Mouse (Mus musculus): ENCODE results near the gene Serpina16.
"Not testable (repeated sequence)": the region's sequence is repeated elsewhere in the genome, so short reads cannot be mapped to it uniquely, and the experiment has no call there.

Serpina16 gene

GRCm38 (mm10) chr12:103676039-103676438 is at the start of gene Serpina16:
Gene Serpina16 (minus strand): TSS chr12:103676139.
- no peak for DNase-seq (ENCODE audit: extremely low spot score, low read depth, low spot score)

- no peak for DNase-seq (ENCODE audit: extremely low spot score, low read depth, low spot score)
Measured at GRCm38 (mm10) chr12:103711537-103711936, 35.6 kb upstream of the Serpina16 start.

- DNase-seq (ENCODE audit: extremely low spot score, low read depth, low spot score) = no peak
Measured at GRCm38 (mm10) chr12:103710405-103710804, 34.5 kb upstream of the Serpina16 start.

GRCm38 (mm10) chr12:103706113-103706512 is 30.2 kb upstream of the Serpina16 start:
- no peak for DNase-seq (ENCODE audit: extremely low spot score, low read depth, low spot score)

GRCm38 (mm10) chr12:103705547-103705946 is 29.6 kb upstream of the Serpina16 start:
- no peak for DNase-seq (ENCODE audit: extremely low spot score, low read depth, low spot score)

GRCm38 (mm10) chr12:103700144-103700750 is 24.3 kb upstream of the Serpina16 start:
- no peak for DNase-seq (ENCODE audit: extremely low spot score, low read depth, low spot score)

GRCm38 (mm10) chr12:103695429-103695828 is 19.5 kb upstream of the Serpina16 start, which contains the start of gene Serpina1f:
Gene Serpina1f (minus strand): TSS chr12:103695529.
- DNase-seq (ENCODE audit: extremely low spot score, low read depth, low spot score) = no peak

- no peak for DNase-seq (ENCODE audit: extremely low spot score, low read depth, low spot score)
Measured at GRCm38 (mm10) chr12:103688221-103688814, 12.4 kb upstream of the Serpina16 start.

GRCm38 (mm10) chr12:103687021-103687420 is 11.1 kb upstream of the Serpina16 start:
- no peak for DNase-seq (ENCODE audit: extremely low spot score, low read depth, low spot score)

- no peak for DNase-seq (ENCODE audit: extremely low spot score, low read depth, low spot score)
Measured at GRCm38 (mm10) chr12:103686050-103686449, 10.1 kb upstream of the Serpina16 start.

- DNase-seq (ENCODE audit: extremely low spot score, low read depth, low spot score) = no peak
Measured at GRCm38 (mm10) chr12:103685386-103685785, 9.4 kb upstream of the Serpina16 start.

- no peak for DNase-seq (ENCODE audit: extremely low spot score, low read depth, low spot score)
Measured at GRCm38 (mm10) chr12:103683775-103684174, 7.8 kb upstream of the Serpina16 start.

- no peak for DNase-seq (ENCODE audit: extremely low spot score, low read depth, low spot score)
Measured at GRCm38 (mm10) chr12:103681739-103682138, 5.8 kb upstream of the Serpina16 start.

- no peak for DNase-seq (ENCODE audit: extremely low spot score, low read depth, low spot score)
Measured at GRCm38 (mm10) chr12:103681169-103681568, 5.2 kb upstream of the Serpina16 start.

- DNase-seq (ENCODE audit: extremely low spot score, low read depth, low spot score) = not testable (repeated sequence)
Measured at GRCm38 (mm10) chr12:103679853-103680252, 3.9 kb upstream of the Serpina16 start.

GRCm38 (mm10) chr12:103673179-103673578 is 2.8 kb downstream of the Serpina16 start:
- DNase-seq (ENCODE audit: extremely low spot score, low read depth, low spot score) = no peak

GRCm38 (mm10) chr12:103671483-103671882 is 4.5 kb downstream of the Serpina16 start:
- DNase-seq (ENCODE audit: extremely low spot score, low read depth, low spot score) = no peak

- no peak for DNase-seq (ENCODE audit: extremely low spot score, low read depth, low spot score)
Measured at GRCm38 (mm10) chr12:103670964-103671363, 5.0 kb downstream of the Serpina16 start.

- no peak for DNase-seq (ENCODE audit: extremely low spot score, low read depth, low spot score)
Measured at GRCm38 (mm10) chr12:103670344-103670743, 5.6 kb downstream of the Serpina16 start.

GRCm38 (mm10) chr12:103665286-103665685 is 10.7 kb downstream of the Serpina16 start:
- no peak for DNase-seq (ENCODE audit: extremely low spot score, low read depth, low spot score)

- not testable (repeated sequence) for DNase-seq (ENCODE audit: extremely low spot score, low read depth, low spot score)
Measured at GRCm38 (mm10) chr12:103662053-103662452, 13.9 kb downstream of the Serpina16 start.

GRCm38 (mm10) chr12:103660076-103660475 is 15.9 kb downstream of the Serpina16 start:
- no peak for DNase-seq (ENCODE audit: extremely low spot score, low read depth, low spot score)

GRCm38 (mm10) chr12:103659171-103659570 is 16.8 kb downstream of the Serpina16 start:
- DNase-seq (ENCODE audit: extremely low spot score, low read depth, low spot score) = no peak
